Mouse (Mus musculus): Measurements from ENCODE around the gene D830030K20Rik.
A peak's percentile ranks its signal among the peaks of the same experiment; 100 is the strongest.
"Not testable (repeated sequence)": the region's sequence is repeated elsewhere in the genome, so short reads cannot be mapped to it uniquely, and the experiment has no call there.

D830030K20Rik gene

DNA sequence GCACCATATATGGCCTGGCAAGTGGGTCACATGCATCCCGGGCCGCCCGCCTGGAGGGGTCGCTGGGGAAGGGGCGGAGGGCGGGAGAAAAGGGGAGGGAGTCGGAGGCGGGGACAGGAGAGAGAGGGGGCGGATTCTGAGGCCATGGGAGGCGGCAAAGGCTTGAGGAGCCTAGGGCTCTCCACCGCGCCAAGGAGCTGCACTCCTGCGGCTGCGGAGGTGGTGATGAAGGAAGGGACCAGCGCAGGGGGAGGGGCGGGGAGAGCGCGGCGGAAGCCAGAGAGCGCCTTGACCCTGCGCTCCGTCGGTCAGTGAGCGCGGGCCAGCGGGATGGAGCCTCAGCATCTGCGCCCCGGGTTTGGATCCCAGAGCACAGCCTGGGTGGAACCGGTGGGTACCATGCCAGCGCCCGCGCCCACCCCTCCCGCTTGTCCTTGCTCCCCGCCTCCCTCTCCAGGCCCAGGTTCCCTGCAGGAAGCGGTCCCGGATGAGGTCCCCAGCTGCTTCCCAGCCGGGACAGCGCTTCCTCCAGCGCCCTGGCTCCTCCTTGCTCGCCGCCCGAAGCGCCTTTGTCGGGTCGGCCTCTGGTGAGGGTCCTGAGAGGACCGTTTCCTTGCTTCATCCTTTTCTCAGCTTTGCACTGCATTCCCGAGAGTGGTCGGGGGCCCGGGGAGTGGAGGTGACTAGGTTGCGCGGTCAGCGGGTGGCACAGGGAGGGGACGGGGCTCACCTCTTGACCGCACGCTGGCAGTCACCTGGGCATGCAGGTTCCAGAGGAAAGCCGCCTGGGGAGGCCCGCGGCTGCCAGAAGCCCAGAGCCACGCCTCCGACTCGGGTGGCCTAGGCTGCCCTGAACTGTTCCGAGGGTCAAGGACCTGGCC, at the start of gene D830030K20Rik:
Gene D830030K20Rik (plus strand): TSS at position 217 of the 881 bp plus-strand sequence.
- not testable (repeated sequence) for DNase-seq

DNA sequence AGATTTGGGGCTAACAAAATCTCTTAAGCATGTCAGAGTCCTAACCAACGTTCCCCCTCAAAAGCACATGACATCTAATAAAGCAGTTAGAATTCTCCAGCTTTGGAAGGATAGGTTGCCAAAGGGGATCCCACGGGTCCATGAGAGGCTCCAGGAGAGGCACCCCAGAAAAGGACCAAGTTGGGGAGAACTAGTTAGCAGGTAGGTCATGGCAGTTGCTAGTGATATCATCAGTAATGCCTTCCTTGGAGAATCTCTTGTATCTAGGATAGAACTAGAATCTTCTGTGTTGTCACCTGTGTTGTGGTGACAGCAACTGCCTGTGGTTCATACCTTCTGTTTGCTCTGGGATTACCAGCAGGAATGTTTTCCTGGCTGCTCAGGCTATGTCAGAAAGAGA, 20.3 kb upstream of the D830030K20Rik start, which contains the start of gene Gm5795:
Gene Gm5795 (plus strand): TSS at position 301 of the 400 bp plus-strand sequence.
- not testable (repeated sequence) for DNase-seq

DNA sequence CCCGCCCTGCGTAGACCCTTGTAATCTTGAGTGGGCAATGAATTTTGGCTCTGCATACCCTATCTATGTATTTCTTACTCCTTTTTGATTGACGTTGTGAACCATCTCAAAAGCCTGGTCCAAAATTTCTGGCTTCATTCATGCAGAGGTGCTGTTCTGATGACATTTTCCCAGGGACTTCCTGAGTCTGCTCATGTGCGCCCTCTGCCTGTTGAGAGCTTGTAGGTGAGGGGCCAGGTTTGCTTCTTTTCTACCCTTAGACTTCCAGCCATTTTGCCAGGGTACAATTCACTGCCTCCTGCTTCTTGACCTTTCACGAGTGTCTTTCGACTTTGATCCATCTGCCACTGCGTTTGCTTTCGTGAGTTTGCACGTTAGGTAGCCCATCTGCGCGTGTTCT, 1.1 kb downstream of the D830030K20Rik start:
- DNase-seq: peak; percentile 11

DNA sequence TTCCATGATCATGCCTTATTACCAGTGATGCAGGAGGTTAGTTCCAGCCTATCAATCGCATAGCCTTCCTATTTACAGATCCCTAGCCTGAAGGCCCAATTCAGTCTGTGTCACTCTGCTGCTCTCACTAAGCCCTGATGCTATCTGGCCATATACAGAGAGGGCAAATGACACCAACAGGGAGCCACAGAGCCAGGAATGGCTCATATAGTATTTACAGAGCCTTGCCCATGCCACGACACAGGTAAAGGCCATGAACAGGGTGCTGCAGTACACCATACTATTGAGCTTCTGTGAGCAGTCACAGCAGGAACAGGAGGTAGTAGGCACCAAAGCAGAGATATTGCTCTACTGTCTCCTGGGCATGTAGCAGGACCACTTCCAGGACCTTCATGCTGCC, 54.2 kb downstream of the D830030K20Rik start:
- not testable (repeated sequence) for DNase-seq

Measured in kidney, adult 9 months (tissue).